Mouse (Mus musculus): ENCODE results near the gene Dusp18. TPM values are rescaled to one million over a fixed set of nuclear protein-coding genes. Genes with fewer than 3 reads are reported as not detected.

The Dusp18 gene
- total RNA-seq, 2 experiments from 2014 or later: 23.1 to 24.9 TPM

GRCm38 (mm10) chr11:3913316-3914108 lies 18.5 kb downstream of the Dusp18 start:
- intact Hi-C loops (cut with DNase I): loop anchor here (1.0 to 5.0 kb wide), 2 partner anchors 18 to 201 kb away; partner anchors contain the start of genes 4921536K21Rik and Dusp18
- peak; percentile 93 to 95 for DNase-seq (ENCODE audit: extremely low spot score in 1 of 2, low spot score in 2 of 2)
- Histone ChIP-seq H3K4me3 (peak overlapping the region; percentile 77), H3K27ac (peak overlapping the region; percentile 92)
- TF ChIP-seq CTCF (IDR thresholded peaks at IDR 0.05): no peak; the same call in 1 of the 2 replicates

- DNase-seq (ENCODE audit: extremely low spot score in 1 of 2, low spot score in 2 of 2): peak; percentile 77 to 84
- Histone ChIP-seq H3K4me3 (peak within 1 kb of the TSS; percentile 77), H3K27ac (peak within 1 kb of the TSS; percentile 92)
- peak; percentile 97 for TF ChIP-seq CTCF (IDR thresholded peaks at IDR 0.05)
- intact Hi-C loops (cut with DNase I): loop anchor here (5.0 kb wide), 1 partner anchor 202 kb away; no protein-coding TSS in a partner anchor
These were observed 19.2 kb downstream of the Dusp18 start, which contains the start of gene Slc35e4 for GRCm38 (mm10) chr11:3914109-3914840. Gene Slc35e4, minus strand, starts transcription at chr11:3914664.

DNA sequence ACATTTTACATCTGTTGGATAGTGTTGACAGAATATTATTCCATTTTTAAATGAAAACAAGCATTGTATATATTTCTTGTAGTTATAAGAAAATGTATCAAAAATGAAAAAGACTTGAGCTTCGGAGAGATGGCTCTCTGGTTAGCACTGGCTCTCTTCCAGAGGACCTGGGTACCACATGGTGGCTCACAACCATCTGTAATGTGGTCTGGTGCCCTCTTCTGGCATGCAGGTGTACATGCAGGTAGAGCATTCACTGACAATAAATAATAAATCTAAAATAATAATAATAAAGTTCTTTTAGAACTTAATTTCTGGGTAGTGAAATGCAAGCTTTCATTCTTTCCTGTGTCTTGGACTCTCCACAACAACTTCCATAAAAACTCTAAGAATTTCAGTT lies 23.7 kb downstream of the Dusp18 start:
- peak; percentile 61 for TF ChIP-seq CTCF (IDR thresholded peaks at IDR 0.05)
- Histone ChIP-seq H3K4me3 (no peak overlapping the region), H3K27ac (no peak overlapping the region)
- intact Hi-C loops (cut with DNase I): no loop called here
- DNase-seq (ENCODE audit: extremely low spot score in 1 of 2, low spot score in 2 of 2): no peak

DNA sequence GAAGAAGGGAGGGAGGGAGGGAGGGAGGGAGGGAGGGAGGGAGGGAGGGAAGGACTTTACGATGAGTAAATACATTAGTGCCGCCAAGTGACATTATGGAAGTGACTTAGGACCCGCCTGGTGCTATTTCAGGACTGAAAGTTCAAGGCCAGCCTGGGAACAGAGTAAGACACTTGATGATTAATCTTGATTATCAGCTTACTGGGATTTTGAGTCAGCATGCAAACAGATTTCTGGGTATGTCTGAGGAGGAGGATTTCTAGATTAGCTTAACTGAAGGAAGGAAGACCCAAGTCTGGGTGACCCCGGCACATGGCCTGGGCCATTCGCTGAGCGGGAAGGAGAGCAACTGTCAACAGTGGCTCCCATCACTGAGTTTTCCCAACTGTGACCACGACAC lies 25.4 kb downstream of the Dusp18 start:
- no peak for TF ChIP-seq CTCF (IDR thresholded peaks at IDR 0.05)
- intact Hi-C loops (cut with DNase I): loop anchor here (5.0 kb wide), 1 partner anchor 383 kb away; no protein-coding TSS in a partner anchor
- H3K4me3 ChIP-seq: no peak overlapping the region
- H3K27ac ChIP-seq: no peak overlapping the region
- DNase-seq (ENCODE audit: extremely low spot score in 1 of 2, low spot score in 2 of 2): no peak

DNA sequence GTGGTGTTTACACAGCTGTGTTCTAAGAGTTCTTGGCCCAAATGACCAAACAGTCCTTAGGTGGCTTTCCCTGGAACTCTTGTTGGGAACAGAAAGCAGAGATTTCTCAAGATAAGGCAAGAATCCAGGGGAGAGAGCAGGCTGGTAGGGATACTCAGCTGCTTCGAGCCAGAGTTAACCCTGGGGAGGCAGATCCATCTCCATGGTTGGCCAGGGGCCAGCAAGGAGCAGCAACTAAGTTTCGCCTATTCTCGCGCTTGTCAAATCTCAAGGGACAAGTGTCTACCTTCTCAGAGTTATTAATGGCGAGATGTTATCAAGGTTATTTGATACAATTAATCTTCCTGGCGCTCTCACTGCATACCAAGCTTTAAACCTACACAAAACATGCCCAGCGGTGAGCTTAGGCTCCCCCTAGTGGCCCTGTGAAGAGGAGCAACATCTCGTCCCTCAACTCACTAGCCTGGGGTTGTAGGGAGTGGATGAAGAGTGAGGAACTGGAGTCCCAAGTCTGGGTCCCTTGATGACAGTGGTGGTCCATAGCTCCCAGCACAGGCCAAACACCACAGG lies 26.3 kb downstream of the Dusp18 start:
- Histone ChIP-seq H3K27ac (no peak overlapping the region), H3K4me3 (no peak overlapping the region)
- intact Hi-C loops (cut with DNase I): loop anchor here (5.0 kb wide), 1 partner anchor 384 kb away; no protein-coding TSS in a partner anchor
- peak in 1 of 2 experiments; percentile 67 for DNase-seq (ENCODE audit: extremely low spot score in 1 of 2, low spot score in 2 of 2)
- peak; percentile 90 for TF ChIP-seq CTCF (IDR thresholded peaks at IDR 0.05)

GRCm38 (mm10) chr11:3922115-3922514 lies 27.1 kb downstream of the Dusp18 start:
- Histone ChIP-seq H3K4me3 (no peak overlapping the region), H3K27ac (no peak overlapping the region)
- no peak for TF ChIP-seq CTCF (IDR thresholded peaks at IDR 0.05)
- no peak for DNase-seq (ENCODE audit: extremely low spot score in 1 of 2, low spot score in 2 of 2)
- intact Hi-C loops (cut with DNase I): loop anchor here (5.0 kb wide), 1 partner anchor 385 kb away; no protein-coding TSS in a partner anchor

GRCm38 (mm10) chr11:3922731-3923130 lies 27.7 kb downstream of the Dusp18 start:
- intact Hi-C loops (cut with DNase I): loop anchor here (5.0 kb wide), 1 partner anchor 385 kb away; no protein-coding TSS in a partner anchor
- H3K27ac ChIP-seq: no peak overlapping the region
- no peak for TF ChIP-seq CTCF (IDR thresholded peaks at IDR 0.05)
- H3K4me3 ChIP-seq: no peak overlapping the region
- no peak for DNase-seq (ENCODE audit: extremely low spot score in 1 of 2, low spot score in 2 of 2)

- intact Hi-C loops (cut with DNase I): no loop called here
- TF ChIP-seq CTCF (IDR thresholded peaks at IDR 0.05): no peak
- H3K4me3 ChIP-seq: no peak overlapping the region
- no peak for DNase-seq (ENCODE audit: extremely low spot score in 1 of 2, low spot score in 2 of 2)
- no peak overlapping the region for H3K27ac ChIP-seq
These were observed 30.9 kb downstream of the Dusp18 start for GRCm38 (mm10) chr11:3925916-3926315.

DNA sequence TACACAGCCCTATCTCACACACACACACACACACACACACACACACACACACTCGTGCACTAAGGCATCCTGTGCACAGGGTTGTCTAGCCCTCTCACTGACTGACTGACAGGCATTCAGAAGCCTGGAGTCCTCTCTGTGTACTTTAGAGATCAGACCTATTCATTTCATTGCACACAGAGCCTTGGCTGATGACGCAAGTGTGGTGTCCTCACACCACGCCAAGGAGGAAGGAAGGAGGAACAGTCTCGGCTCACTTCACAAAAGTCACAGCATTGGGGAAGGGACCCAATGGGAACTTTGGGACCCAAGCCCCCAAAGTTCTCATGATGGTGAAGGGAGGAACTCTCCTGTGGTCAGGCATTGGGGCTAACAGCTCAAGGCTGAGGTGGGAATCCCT lies 35.0 kb downstream of the Dusp18 start:
- TF ChIP-seq CTCF (IDR thresholded peaks at IDR 0.05): no peak
- intact Hi-C loops (cut with DNase I): no loop called here
- DNase-seq (ENCODE audit: extremely low spot score in 1 of 2, low spot score in 2 of 2): peak in 1 of 2 experiments; percentile 3

DNA sequence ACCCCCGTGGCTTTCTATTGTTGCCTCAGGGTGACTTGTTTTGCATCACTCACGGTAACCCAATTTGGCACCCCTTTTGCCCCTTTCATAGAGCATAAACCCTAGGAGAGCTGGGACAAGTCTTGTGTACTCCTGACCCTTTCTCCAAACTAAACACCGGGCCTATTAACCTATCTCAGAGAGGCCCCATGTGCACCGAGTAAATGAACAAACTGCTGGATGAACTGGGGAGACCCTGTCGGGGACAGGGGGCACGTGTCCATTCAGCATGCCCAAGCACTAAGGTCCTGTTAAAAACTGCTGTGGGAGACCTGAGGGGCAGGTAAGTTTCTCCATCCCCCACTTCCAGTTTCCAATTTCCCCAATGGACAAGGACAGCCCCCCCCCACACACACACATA lies 35.9 kb downstream of the Dusp18 start:
- intact Hi-C loops (cut with DNase I): no loop called here
- Histone ChIP-seq H3K27ac (no peak overlapping the region), H3K4me3 (no peak overlapping the region)
- no peak for DNase-seq (ENCODE audit: extremely low spot score in 1 of 2, low spot score in 2 of 2)
- no peak for TF ChIP-seq CTCF (IDR thresholded peaks at IDR 0.05)

More for the DNA sequence above, 35.0 kb downstream of the Dusp18 start:
- Histone ChIP-seq H3K4me3 (no peak overlapping the region), H3K27ac (no peak overlapping the region)

GRCm38 (mm10) chr11:3931511-3932211 lies 36.6 kb downstream of the Dusp18 start, which contains the start of gene Tcn2:
Gene Tcn2, minus strand, starts transcription at chr11:3932159.
- intact Hi-C loops (cut with DNase I): no loop called here
- no peak for TF ChIP-seq CTCF (IDR thresholded peaks at IDR 0.05)
- Histone ChIP-seq H3K27ac (no peak within 1 kb of the TSS), H3K4me3 (peak within 1 kb of the TSS; percentile 39)
- peak; percentile 57 to 63 for DNase-seq (ENCODE audit: extremely low spot score in 1 of 2, low spot score in 2 of 2)

Data from left cerebral cortex, adult 2 months (tissue).